Mouse (Mus musculus): Measurements from ENCODE around the gene Dbndd2.

Gene Dbndd2

DNA sequence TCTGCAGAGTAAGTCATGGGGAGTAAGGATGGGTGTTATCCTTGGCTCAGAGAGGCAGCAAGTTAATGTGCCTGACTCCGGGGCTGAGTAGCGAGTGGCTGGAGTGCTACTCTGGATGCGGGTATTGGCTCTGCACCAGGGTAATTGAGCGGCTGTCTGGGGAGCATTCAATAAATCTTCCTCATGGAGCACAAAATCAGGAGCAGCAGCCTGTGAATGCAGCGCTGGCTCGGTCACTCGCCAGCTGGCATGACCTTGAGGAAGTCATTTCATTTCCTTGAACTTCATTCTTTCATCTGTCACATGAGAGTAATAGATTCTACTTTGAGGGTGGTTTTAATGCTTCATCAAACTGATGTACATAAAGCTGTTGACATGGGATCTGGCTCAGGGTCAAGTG, 14.6 kb downstream of the Dbndd2 start:
- ATAC-seq (ENCODE audit: low TSS enrichment) = no peak

DNA sequence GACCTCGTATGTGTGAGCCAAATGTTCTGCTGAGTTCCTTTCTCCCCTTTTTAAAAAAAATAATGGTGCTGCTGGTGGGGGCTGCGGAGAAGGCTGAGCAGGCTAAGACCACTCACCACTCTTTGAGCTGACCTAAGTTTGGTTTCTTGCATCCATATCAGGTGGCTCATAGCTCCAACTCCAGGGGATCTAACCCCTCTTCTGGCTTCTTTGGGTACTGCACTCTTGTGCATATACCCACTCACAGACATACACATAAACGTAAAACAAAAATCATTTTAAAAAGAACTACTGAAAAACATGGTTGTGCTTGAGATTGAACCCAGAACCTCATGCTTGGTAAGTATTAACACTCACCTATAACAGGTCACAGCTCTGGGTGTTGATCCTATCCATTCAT, 19.0 kb downstream of the Dbndd2 start:
- ATAC-seq (ENCODE audit: low TSS enrichment) = no peak

DNA sequence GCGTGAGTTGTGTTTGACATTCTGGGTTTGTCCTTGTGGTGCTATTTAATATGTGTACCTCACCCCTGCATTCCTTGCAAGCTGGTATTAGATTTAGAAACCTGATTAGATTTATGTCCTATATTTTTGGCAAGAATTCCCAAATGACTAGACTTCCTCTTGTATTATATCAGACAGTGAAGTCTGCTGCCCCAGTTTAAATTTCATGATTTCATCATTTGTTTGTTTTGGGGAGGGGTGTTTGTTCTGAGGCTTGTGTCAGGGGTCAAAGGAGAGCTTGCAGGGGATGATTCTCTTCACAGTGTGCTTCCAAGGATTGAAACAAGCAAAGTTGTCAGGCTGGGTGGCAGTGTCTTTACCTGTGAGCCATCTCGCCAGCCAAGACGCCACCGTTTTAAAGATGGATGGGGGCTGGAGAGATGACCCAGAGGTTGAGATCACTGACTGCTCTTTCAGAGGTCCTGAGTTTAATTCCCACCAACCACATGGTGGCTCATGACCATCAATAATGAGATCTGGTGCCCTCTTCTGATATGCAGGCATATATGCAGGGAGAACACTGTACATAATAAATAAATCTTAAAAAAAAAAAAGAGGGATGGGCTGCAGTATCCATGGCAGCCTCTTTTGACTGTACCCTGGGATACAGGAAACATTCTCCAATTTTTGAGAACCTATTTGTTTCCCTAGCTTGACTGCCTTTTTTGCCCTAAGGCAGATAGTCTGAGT, 19.9 kb downstream of the Dbndd2 start:
- ATAC-seq (ENCODE audit: low TSS enrichment) = no peak

DNA sequence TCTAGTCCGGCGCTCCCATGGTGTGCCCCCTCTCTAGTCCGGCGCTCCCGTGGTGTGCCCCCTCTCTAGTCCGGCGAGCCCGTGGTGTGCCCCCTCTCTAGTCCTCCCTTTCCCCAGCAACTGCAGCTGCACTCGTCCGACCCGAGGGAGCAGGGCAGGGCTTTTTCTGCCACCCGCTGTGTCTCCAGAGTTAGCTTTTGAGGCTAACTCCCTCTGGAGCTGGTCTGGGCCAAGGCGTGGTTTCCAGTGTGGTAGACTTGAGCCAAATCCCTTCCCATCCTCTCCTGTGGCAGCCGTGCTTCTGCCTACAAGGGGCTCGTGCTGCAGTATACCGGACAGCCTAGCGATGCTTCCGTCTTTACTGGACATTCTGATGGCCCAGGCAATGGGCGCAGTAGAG, 21.9 kb downstream of the Dbndd2 start:
- no peak for ATAC-seq (ENCODE audit: low TSS enrichment)

DNA sequence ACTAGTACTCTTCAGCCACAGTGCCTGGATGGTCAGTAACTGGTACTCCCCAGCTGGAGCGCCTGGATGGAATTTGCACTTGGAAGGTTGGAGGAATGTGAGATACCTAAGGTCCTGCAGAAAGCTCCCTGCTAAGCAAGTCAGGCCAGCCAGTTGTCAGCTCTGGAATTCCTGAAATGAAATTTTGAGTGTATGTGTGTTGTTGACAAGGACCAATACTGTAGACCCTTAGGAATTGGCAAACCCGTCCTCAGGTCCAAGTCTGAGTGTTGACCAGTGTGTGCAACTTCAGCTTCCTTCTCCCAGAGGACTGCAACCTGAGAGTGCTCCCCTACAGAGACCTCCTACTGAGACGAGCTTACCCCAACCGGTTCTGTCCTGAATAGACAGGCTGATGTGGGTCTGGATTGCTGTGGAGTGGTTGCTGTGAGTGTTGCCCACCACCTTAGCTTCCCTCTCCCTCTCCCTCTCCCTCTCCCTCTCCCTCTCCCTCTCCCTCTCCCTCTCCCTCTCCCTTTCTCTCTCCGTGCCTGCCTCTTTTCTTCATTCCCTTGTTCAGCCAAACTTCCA, 24.8 kb downstream of the Dbndd2 start:
- no peak for ATAC-seq (ENCODE audit: low TSS enrichment)

DNA sequence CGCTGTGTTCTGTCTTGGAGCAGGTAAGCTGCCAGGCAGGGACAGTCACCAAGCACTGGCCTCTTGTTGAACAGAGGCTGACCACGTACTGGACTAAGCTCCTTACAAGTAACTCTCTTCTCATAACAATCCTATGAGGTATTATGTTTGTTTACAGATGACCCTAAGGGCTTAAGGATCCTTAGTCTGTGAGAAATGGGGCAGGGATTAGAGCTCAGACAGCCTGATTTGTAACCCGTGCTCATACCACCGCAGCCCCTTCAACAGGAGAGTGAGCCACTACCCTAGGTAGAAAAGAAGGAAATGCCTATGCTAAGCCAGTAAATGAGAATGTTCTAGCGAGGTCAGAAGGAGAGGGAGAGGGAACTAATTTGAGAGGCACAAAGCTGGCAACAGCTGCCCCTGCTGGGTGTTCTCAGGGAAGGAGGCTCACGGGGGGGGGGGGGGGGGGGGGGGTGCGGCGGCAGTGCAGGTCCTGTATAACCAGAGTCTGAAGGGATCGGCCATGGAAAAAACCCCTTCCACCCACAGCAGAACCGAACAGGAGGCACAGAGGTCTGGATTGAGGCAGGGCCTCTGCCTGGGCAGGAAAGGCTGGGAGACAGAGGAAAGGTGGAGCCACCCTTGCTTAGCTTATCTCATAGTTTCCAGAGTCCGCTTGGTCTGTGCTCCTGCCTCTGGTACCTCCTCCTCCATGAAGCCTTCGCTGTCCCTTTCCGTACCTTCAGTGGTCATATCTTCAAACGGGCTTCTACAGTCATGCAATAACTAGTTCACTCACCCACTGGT, 26.4 kb downstream of the Dbndd2 start:
- no peak for ATAC-seq (ENCODE audit: low TSS enrichment)

DNA sequence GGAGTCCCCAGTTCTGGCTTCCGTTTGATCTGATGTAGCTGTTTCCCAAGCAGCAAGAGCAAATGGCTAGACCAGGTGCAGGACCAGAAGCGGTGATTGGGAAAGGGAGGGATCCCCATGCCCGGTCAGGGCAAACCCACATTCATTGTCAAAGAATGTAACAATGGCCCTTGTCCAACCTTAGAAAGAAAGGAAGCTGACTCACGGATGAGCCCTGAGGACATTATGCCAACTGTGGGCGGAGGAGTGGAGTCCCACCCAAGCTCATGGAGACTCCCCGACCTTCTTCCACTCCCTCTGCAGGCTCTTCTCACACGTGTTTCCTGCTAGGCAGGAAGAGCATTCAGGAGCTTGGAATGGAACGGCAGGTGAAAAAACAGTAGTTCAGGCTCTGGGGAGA, 27.5 kb downstream of the Dbndd2 start:
- ATAC-seq (ENCODE audit: low TSS enrichment) = no peak

DNA sequence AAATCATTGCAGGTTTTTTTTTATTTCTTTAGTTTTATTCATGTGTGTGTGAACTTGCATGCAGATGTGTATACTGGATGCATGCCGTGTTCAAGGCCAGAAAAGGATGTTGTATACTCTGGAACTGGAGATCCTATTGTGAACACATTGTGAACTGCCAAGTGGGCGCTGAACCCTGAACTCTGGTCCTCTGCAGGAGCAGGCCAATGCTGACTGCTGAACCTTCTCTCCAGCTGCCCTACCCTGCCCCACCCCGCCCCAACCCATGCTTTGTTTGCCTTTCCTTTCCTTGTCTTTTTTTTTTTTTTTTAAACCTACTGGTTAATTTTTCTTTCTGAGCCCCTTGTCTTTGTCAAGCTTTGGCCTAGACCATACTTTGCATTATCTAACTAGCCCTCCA, 29.0 kb downstream of the Dbndd2 start:
- ATAC-seq (ENCODE audit: low TSS enrichment) = no peak

GRCm38 (mm10) chr2:164515897-164516296, 30.0 kb downstream of the Dbndd2 start:
- ATAC-seq (ENCODE audit: low TSS enrichment) = peak; percentile 67

DNA sequence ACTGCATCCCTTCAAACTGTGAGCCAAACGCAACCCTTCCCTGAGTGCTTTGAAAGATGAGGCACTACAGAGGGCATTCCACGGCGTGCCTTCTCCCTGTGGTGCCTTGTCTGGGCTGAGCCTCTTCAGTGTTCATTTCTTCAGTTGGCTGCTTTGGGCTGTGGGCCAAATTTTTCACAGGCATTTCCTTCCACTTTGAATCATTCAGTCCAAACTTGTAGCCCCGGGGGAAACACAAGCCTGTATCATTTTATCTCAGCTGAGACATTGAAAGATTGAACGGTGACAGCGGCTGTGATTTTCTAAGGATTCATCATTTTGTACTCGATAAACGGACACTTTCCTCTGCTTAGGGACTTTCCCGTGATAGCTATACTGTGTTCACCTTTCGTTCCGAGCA, 30.7 kb downstream of the Dbndd2 start:
- ATAC-seq (ENCODE audit: low TSS enrichment) = no peak

- no peak for ATAC-seq (ENCODE audit: low TSS enrichment)
These were observed 31.7 kb downstream of the Dbndd2 start for GRCm38 (mm10) chr2:164517485-164518221.

DNA sequence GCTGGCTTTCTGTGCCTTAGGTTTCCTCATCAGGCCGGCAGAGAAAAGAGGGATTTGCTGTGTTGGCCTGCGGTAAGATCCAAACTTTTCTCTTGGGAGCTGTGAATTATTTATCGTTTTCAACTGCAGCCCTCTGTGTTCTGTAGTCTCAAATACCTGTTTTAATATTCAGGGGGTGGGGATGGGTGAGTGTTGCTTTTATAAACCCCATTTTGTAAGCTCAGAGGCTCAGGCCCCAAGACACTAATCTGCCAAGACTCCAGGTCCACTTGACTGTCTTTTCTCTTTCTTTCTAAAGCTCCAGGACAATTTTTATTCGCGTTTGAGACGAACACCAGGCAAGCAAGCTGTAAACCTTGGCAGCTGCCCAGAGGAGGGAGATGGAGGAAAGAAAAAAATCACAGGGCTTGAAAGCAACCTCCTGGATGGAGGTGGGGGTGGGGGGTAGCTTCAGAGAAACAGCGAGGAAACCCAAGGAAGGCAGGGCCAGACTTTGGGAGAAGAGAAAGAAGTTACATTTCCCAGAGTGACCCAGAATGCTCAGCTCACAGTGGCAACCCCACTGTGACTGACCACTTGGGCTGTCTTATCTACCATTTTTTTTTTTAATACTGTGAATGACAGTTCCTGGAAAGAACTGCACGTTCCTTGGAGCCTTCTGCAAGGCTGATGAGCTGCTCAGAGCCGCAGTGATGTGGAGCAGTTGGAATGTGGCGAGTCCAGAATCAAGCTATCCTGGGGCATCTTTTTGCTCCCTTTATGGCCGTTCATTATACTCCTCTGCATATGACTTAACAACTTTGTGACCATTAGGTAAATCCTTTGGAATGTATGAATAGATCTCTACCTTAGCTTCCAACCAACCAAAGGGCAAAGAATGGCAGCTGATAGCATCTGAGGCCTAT, 32.6 kb downstream of the Dbndd2 start:
- no peak for ATAC-seq (ENCODE audit: low TSS enrichment)

GRCm38 (mm10) chr2:164519171-164519526, 33.2 kb downstream of the Dbndd2 start:
- ATAC-seq (ENCODE audit: low TSS enrichment) = no peak

DNA sequence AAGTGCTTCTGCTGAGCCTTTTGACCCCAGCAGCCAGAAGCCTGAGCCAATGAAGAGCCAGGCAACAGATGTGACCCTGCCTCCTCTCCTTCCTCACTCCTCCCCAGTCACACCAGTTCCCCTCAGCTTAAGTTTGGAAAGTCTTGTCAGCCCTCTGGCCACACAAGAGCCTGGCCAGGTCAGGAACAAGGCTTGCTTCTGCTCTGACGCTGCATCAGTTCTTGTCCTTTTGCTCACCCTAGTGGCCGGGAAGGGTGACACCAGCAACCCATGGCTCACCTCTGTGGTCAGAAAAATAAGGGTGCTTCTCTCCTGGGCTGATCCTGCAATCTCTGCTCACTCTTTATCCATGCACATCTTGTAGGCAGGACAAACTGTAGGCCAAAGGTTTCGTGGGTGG, 34.9 kb downstream of the Dbndd2 start:
- no peak for ATAC-seq (ENCODE audit: low TSS enrichment)

GRCm38 (mm10) chr2:164521841-164522240, 35.9 kb downstream of the Dbndd2 start:
- ATAC-seq (ENCODE audit: low TSS enrichment) = peak; percentile 93

- no peak for ATAC-seq (ENCODE audit: low TSS enrichment)
These were observed 36.4 kb downstream of the Dbndd2 start for GRCm38 (mm10) chr2:164522280-164522679.

GRCm38 (mm10) chr2:164523301-164523773, 37.4 kb downstream of the Dbndd2 start:
- ATAC-seq (ENCODE audit: low TSS enrichment) = no peak

DNA sequence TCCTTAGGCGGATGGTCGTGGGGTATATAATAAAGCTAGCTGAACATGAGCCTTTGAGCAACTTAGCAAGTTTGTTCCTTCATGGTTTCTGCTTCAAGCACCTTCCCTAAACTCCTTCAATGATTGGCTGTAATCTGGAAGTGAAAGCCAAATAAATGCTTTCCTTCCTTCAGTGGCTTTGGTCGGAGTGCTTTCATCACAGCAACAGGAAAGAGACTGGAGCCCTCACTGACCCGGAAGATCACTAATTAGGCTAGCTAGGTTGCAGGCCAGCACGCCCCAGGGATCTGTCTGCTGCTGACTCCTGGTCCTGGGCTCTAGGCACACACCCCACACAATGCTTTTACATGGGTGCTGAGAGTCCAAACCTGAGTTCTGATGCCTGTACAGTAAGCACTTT, 42.7 kb downstream of the Dbndd2 start:
- ATAC-seq (ENCODE audit: low TSS enrichment) = no peak

GRCm38 (mm10) chr2:164531169-164531568, 45.3 kb downstream of the Dbndd2 start:
- ATAC-seq (ENCODE audit: low TSS enrichment) = peak; percentile 67

DNA sequence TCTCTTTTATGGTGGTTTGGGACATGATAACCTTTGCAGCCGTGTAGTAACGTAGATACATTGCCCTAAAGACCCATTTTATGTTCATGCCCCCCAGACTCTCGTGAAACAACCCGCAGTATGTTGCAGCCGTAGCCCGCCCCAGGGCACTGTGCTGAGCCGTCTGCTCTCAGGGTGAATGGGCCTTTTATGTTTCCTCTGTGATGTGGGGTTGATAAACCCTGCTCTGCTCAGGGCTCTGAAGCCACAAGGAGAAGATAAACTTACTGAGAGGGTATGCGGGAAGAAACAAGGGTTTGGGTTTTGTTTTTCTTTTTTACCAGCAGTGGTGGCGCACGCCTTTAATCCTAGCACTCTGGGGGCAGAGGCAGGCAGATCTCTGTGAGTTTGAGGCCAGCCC, 48.4 kb downstream of the Dbndd2 start:
- no peak for ATAC-seq (ENCODE audit: low TSS enrichment)

DNA sequence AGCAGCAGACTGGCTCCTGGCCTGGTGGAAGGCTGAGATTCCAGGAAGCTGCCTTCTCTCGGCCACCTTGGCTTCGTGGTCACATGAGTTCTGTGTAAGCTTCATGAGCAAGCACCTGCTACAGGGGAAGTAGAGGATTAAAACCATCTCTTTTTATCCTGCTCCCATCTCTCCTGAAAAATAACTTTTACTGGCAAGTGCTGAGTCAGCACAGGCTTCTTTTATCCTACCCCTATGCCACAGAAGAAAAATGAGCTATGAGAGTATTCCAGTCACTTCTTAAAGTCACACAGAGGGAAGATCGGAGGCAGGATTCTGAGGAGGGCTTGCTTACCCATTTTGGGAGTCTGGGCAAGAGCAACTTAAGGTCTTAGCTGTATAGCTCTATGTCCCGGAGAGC, 51.1 kb downstream of the Dbndd2 start:
- no peak for ATAC-seq (ENCODE audit: low TSS enrichment)
